Mouse (Mus musculus): ENCODE results near the gene Vps18. TPM values are rescaled to one million over a fixed set of nuclear protein-coding genes. Genes with fewer than 3 reads are reported as not detected.
A peak's percentile ranks its signal among the peaks of the same experiment; 100 is the strongest.

Vps18 gene
- total and polyA plus RNA-seq, 2 experiments from 2014 or later, result 21.4 to 36.9 TPM

DNA sequence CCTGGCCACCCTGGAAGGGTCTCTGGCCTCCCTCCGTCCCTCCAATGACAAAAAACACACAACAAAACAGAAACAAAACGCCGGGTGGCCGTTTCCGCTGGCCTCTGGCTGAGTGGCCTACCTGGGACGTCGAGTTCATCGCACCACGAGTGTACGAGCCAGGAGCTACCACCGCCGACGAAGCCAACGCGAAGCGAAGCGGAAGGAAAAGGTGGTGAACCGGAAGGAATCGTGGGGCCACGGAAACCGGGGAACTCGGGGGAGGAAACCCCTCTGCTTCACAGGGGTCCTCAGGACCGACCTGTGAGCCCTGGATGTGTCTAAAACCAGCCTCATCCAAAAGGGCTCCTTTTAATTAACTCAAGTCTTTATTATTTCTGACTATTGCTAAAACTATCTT is 10.7 kb upstream of the Vps18 start:
- no peaks in the 10 kb centered on the region for H3K9me3 ChIP-seq (ENCODE audit: low read length)
- H3K4me1 ChIP-seq (ENCODE audit: insufficient read depth, low read length), result no peaks in the 10 kb centered on the region
- TF ChIP-seq CTCF (IDR thresholded peaks at IDR 0.05), result no peak
- ATAC-seq (ENCODE audit: low FRiP score) (no peak), DNase-seq (ENCODE audit: low spot score) (no peak)
- H3K27me3 ChIP-seq (ENCODE audit: insufficient read depth, low read length), result no peaks in the 10 kb centered on the region
- no peak overlapping the region for H3K4me3 ChIP-seq (ENCODE audit: low read depth, low read length)
- H3K27ac ChIP-seq (ENCODE audit: low read depth, low read length), result no peak overlapping the region
- H3K9ac ChIP-seq (replicated peaks; ENCODE audit: low read length, poor library complexity, severe bottlenecking), result no peak overlapping the region
- H3K4me2 ChIP-seq (ENCODE audit: low read depth, low read length, poor library complexity, severe bottlenecking), result no peak overlapping the region
- 91% methylated on average over 23 of the region's 23 CpGs for WGBS
- H3K36me3 ChIP-seq (ENCODE audit: insufficient read depth, low read length), result no peaks in the 10 kb centered on the region

DNA sequence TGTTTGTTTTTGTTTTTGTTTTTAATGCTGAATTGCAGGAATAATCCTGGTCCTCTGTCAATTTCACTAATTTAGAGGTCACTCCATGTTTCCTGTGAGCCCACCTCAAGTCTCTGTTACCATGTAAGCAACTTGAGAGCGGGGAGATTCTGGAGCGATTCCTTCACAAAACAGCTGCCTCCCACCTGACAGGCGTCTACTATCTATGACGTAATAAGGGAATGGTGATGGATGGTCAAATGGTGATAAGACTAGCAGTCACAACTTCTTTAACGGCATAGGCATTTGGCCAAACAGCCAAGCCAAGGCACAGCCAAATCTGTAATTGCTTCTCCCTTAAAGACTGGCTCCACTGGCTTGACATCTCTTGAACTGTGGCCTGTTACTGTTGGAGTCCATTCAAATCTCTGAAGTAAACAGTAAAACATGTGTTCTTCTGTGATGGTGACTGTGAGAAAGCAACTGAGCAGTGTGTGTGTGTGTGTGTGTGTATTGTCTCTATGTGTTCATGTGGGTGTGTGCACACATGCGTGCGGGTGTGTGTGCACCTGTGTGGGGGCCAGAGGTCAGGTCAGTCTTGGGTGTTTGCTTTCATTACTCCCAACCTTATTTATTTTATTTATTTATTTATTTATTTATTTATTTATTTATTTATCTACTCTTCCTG is 6.5 kb upstream of the Vps18 start:
- Histone ChIP-seq H3K9ac (replicated peaks; ENCODE audit: low read length, poor library complexity, severe bottlenecking) (no peak overlapping the region), H3K4me3 (ENCODE audit: low read depth, low read length) (no peak overlapping the region), H3K27me3 (ENCODE audit: insufficient read depth, low read length) (no peaks in the 10 kb centered on the region), H3K27ac (ENCODE audit: low read depth, low read length) (no peak overlapping the region), H3K9me3 (ENCODE audit: low read length) (no peaks in the 10 kb centered on the region), H3K4me1 (ENCODE audit: insufficient read depth, low read length) (no peaks in the 10 kb centered on the region), H3K4me2 (ENCODE audit: low read depth, low read length, poor library complexity, severe bottlenecking) (no peak overlapping the region), H3K36me3 (ENCODE audit: insufficient read depth, low read length) (no peaks in the 10 kb centered on the region)
- DNase-seq (ENCODE audit: low spot score), result no peak
- ATAC-seq (ENCODE audit: low FRiP score), result 0 out of 2 replicates have a peak, but pooled peaks have one; percentile 38
- WGBS, result 90% methylated on average over 7 of the region's 7 CpGs
- no peak for TF ChIP-seq CTCF (IDR thresholded peaks at IDR 0.05)

DNA sequence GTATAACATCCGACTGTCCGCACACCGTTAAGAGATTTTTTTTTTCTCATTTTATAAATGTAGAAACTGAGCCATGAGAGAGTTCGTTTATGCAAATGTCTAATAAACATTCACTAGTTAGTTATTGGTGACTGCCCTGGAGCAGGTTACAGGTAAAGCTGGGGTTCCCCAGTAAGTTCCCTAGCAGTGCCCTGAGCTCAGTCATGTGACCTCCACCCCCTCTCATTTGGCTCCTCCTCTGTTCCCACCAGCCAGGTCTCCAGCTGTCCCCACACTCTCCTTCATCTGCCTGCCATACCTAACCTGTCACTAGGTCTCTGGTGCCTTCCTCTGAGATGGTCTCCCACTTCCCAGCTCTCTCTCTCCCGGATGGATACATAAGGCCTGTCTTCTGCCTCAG is 1.2 kb upstream of the Vps18 start:
- ATAC-seq (ENCODE audit: low FRiP score), result no peak
- TF ChIP-seq CTCF (IDR thresholded peaks at IDR 0.05), result no peak
- H3K27me3 ChIP-seq (ENCODE audit: insufficient read depth, low read length), result no peaks in the 10 kb centered on the region
- no peak overlapping the region for H3K4me3 ChIP-seq (ENCODE audit: low read depth, low read length)
- no peak overlapping the region for H3K4me2 ChIP-seq (ENCODE audit: low read depth, low read length, poor library complexity, severe bottlenecking)
- H3K9ac ChIP-seq (replicated peaks; ENCODE audit: low read length, poor library complexity, severe bottlenecking), result no peak overlapping the region
- 91% methylated on average over 5 of the region's 5 CpGs for WGBS
- no peaks in the 10 kb centered on the region for H3K4me1 ChIP-seq (ENCODE audit: insufficient read depth, low read length)
- H3K36me3 ChIP-seq (ENCODE audit: insufficient read depth, low read length), result peaks cover 16% of the 10 kb centered on the region; the same call in 1 of the 2 replicates
- no peak overlapping the region for H3K27ac ChIP-seq (ENCODE audit: low read depth, low read length)
- no peaks in the 10 kb centered on the region for H3K9me3 ChIP-seq (ENCODE audit: low read length)
- no peak for DNase-seq (ENCODE audit: low spot score)

DNA sequence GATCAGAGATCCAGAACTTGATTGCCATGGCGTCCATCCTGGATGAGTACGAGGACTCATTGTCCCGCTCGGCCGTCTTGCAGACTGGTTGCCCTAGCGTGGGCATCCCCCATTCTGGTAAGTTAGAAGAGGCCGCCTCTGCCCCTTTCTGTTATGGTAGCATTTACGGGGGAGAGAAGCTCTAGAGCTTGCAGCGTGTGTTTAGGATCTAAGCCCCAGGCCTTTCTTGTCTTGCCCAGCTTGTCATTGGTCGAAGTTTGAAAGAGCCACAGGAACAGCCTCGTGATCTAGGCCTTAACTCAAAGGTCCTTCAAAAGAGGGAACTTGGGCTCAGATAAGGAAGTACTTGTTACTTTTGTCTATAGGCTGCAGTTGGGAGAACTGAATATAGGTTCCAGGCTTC is 475 bp downstream of the Vps18 start:
- ATAC-seq (ENCODE audit: low FRiP score) (0 out of 2 replicates have a peak, but pooled peaks have one; percentile 8), DNase-seq (ENCODE audit: low spot score) (no peak)
- Histone ChIP-seq H3K9me3 (ENCODE audit: low read length) (no peaks in the 10 kb centered on the region), H3K27ac (ENCODE audit: low read depth, low read length) (peak overlapping the region; percentile 48; the same call in 1 of the 2 replicates), H3K4me3 (ENCODE audit: low read depth, low read length) (peak overlapping the region; percentile 70), H3K4me2 (ENCODE audit: low read depth, low read length, poor library complexity, severe bottlenecking) (peak overlapping the region; percentile 87), H3K36me3 (ENCODE audit: insufficient read depth, low read length) (peaks cover 33% of the 10 kb centered on the region), H3K27me3 (ENCODE audit: insufficient read depth, low read length) (no peaks in the 10 kb centered on the region), H3K4me1 (ENCODE audit: insufficient read depth, low read length) (no peaks in the 10 kb centered on the region), H3K9ac (replicated peaks; ENCODE audit: low read length, poor library complexity, severe bottlenecking) (peak overlapping the region; percentile 78)
- WGBS, result 2% methylated on average over 11 of the region's 11 CpGs
- TF ChIP-seq CTCF (IDR thresholded peaks at IDR 0.05), result no peak

DNA sequence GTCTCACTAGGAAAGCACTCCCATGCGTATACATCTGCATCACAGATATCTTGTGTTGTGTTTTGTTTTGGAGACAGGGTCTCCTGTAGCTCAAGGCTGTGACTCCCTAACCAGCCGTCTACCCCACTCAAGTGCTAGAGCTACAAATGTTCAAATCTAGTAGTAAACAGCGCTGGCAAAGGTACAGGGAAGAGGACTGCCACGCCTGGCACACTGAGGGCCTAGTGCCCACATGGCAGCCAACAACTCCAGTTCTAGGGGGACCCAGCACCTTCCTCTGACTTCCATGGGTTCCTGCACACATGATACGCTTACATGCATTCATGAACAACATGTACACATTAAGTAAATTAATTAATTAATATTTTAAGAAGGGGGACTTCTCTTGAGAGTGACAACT is 3.7 kb downstream of the Vps18 start:
- no peak for ATAC-seq (ENCODE audit: low FRiP score)
- 94% methylated on average over 5 of the region's 5 CpGs for WGBS

DNA sequence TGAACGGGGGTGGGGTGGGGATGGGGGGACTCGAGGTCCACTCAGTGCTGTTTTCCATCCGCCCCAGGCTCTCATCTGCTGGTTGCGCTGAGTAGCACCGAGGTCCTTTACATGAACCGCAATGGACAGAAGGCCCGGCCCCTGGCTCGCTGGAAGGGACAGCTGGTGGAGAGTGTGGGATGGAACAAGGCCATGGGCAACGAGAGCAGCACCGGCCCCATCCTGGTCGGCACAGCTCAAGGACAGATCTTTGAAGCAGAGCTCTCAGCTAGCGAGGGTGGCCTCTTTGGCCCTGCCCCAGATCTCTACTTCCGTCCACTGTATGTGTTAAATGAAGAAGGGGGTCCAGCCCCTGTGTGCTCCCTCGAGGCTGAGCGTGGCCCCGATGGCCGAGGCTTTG is 4.3 kb downstream of the Vps18 start:
- Histone ChIP-seq H3K4me3 (ENCODE audit: low read depth, low read length) (no peak overlapping the region), H3K27me3 (ENCODE audit: insufficient read depth, low read length) (no peaks in the 10 kb centered on the region), H3K36me3 (ENCODE audit: insufficient read depth, low read length) (peaks cover 57% of the 10 kb centered on the region), H3K9me3 (ENCODE audit: low read length) (no peaks in the 10 kb centered on the region), H3K4me2 (ENCODE audit: low read depth, low read length, poor library complexity, severe bottlenecking) (no peak overlapping the region), H3K27ac (ENCODE audit: low read depth, low read length) (no peak overlapping the region), H3K4me1 (ENCODE audit: insufficient read depth, low read length) (no peaks in the 10 kb centered on the region), H3K9ac (replicated peaks; ENCODE audit: low read length, poor library complexity, severe bottlenecking) (no peak overlapping the region)
- DNase-seq (ENCODE audit: low spot score) (no peak), ATAC-seq (ENCODE audit: low FRiP score) (no peak)
- TF ChIP-seq CTCF (IDR thresholded peaks at IDR 0.05), result no peak
- WGBS, result 97% methylated on average over 17 of the region's 17 CpGs

More for the DNA sequence above, 3.7 kb downstream of the Vps18 start:
- Histone ChIP-seq H3K27ac (ENCODE audit: low read depth, low read length) (no peak overlapping the region), H3K4me3 (ENCODE audit: low read depth, low read length) (no peak overlapping the region), H3K36me3 (ENCODE audit: insufficient read depth, low read length) (peaks cover 52% of the 10 kb centered on the region), H3K27me3 (ENCODE audit: insufficient read depth, low read length) (no peaks in the 10 kb centered on the region), H3K9ac (replicated peaks; ENCODE audit: low read length, poor library complexity, severe bottlenecking) (no peak overlapping the region), H3K4me1 (ENCODE audit: insufficient read depth, low read length) (no peaks in the 10 kb centered on the region), H3K4me2 (ENCODE audit: low read depth, low read length, poor library complexity, severe bottlenecking) (no peak overlapping the region), H3K9me3 (ENCODE audit: low read length) (no peaks in the 10 kb centered on the region)
- no peak for DNase-seq (ENCODE audit: low spot score)
- no peak for TF ChIP-seq CTCF (IDR thresholded peaks at IDR 0.05)
